Mouse (Mus musculus): Measurements from ENCODE around the gene Pex11g.

Pex11g gene

GRCm38 (mm10) chr8:3481605-3482004, 14.1 kb upstream of the Pex11g start:
- no peak for DNase-seq (ENCODE audit: low spot score in 2 of 2)

GRCm38 (mm10) chr8:3480221-3480785, 12.8 kb upstream of the Pex11g start:
- no peak for DNase-seq (ENCODE audit: low spot score in 2 of 2)

- DNase-seq (ENCODE audit: low spot score in 2 of 2) = no peak
These were observed 8.4 kb upstream of the Pex11g start for GRCm38 (mm10) chr8:3475715-3476429.

- no peak for DNase-seq (ENCODE audit: low spot score in 2 of 2)
These were observed 3.1 kb upstream of the Pex11g start, which contains the start of gene Tex45 for GRCm38 (mm10) chr8:3470562-3470961. Tex45 (plus strand) TSS chr8:3470862.

- DNase-seq (ENCODE audit: low spot score in 2 of 2) = no peak
These were observed 1.4 kb upstream of the Pex11g start for GRCm38 (mm10) chr8:3468838-3469237.

- no peak for DNase-seq (ENCODE audit: low spot score in 2 of 2)
These were observed 536 bp upstream of the Pex11g start for GRCm38 (mm10) chr8:3467886-3468545.

GRCm38 (mm10) chr8:3464309-3464708, 3.2 kb downstream of the Pex11g start:
- no peak for DNase-seq (ENCODE audit: low spot score in 2 of 2)

- DNase-seq (ENCODE audit: low spot score in 2 of 2) = no peak
These were observed 4.2 kb downstream of the Pex11g start for GRCm38 (mm10) chr8:3463248-3463647.

- no peak for DNase-seq (ENCODE audit: low spot score in 2 of 2)
These were observed 15.5 kb downstream of the Pex11g start for GRCm38 (mm10) chr8:3451992-3452391.

GRCm38 (mm10) chr8:3450670-3451069, 16.8 kb downstream of the Pex11g start:
- no peak for DNase-seq (ENCODE audit: low spot score in 2 of 2)

GRCm38 (mm10) chr8:3449226-3449625, 18.3 kb downstream of the Pex11g start:
- DNase-seq (ENCODE audit: low spot score in 2 of 2) = no peak

- no peak for DNase-seq (ENCODE audit: low spot score in 2 of 2)
These were observed 28.0 kb downstream of the Pex11g start for GRCm38 (mm10) chr8:3439510-3439909.

- no peak for DNase-seq (ENCODE audit: low spot score in 2 of 2)
These were observed 31.0 kb downstream of the Pex11g start for GRCm38 (mm10) chr8:3436492-3436891.

- DNase-seq (ENCODE audit: low spot score in 2 of 2) = no peak
These were observed 36.4 kb downstream of the Pex11g start for GRCm38 (mm10) chr8:3431113-3431512.

- DNase-seq (ENCODE audit: low spot score in 2 of 2) = no peak
These were observed 37.5 kb downstream of the Pex11g start for GRCm38 (mm10) chr8:3429966-3430365.

GRCm38 (mm10) chr8:3428426-3428825, 39.1 kb downstream of the Pex11g start:
- DNase-seq (ENCODE audit: low spot score in 2 of 2) = no peak

- no peak for DNase-seq (ENCODE audit: low spot score in 2 of 2)
These were observed 41.3 kb downstream of the Pex11g start for GRCm38 (mm10) chr8:3426211-3426610.

GRCm38 (mm10) chr8:3425217-3425616, 42.3 kb downstream of the Pex11g start:
- no peak for DNase-seq (ENCODE audit: low spot score in 2 of 2)

- no peak for DNase-seq (ENCODE audit: low spot score in 2 of 2)
These were observed 46.0 kb downstream of the Pex11g start for GRCm38 (mm10) chr8:3421507-3421906.

GRCm38 (mm10) chr8:3420105-3420706, 47.3 kb downstream of the Pex11g start:
- no peak for DNase-seq (ENCODE audit: low spot score in 2 of 2)

GRCm38 (mm10) chr8:3418101-3418500, 49.4 kb downstream of the Pex11g start:
- DNase-seq (ENCODE audit: low spot score in 2 of 2) = no peak

- no peak for DNase-seq (ENCODE audit: low spot score in 2 of 2)
These were observed 50.0 kb downstream of the Pex11g start for GRCm38 (mm10) chr8:3417455-3417854.

GRCm38 (mm10) chr8:3416846-3417245, 50.6 kb downstream of the Pex11g start:
- no peak for DNase-seq (ENCODE audit: low spot score in 2 of 2)

All from frontal cortex, postnatal 25 days (tissue).